Mouse (Mus musculus): ENCODE results near the gene Cckbr.
"Not testable (repeated sequence)": the region's sequence is repeated elsewhere in the genome, so short reads cannot be mapped to it uniquely, and the experiment has no call there.

The Cckbr gene

DNA sequence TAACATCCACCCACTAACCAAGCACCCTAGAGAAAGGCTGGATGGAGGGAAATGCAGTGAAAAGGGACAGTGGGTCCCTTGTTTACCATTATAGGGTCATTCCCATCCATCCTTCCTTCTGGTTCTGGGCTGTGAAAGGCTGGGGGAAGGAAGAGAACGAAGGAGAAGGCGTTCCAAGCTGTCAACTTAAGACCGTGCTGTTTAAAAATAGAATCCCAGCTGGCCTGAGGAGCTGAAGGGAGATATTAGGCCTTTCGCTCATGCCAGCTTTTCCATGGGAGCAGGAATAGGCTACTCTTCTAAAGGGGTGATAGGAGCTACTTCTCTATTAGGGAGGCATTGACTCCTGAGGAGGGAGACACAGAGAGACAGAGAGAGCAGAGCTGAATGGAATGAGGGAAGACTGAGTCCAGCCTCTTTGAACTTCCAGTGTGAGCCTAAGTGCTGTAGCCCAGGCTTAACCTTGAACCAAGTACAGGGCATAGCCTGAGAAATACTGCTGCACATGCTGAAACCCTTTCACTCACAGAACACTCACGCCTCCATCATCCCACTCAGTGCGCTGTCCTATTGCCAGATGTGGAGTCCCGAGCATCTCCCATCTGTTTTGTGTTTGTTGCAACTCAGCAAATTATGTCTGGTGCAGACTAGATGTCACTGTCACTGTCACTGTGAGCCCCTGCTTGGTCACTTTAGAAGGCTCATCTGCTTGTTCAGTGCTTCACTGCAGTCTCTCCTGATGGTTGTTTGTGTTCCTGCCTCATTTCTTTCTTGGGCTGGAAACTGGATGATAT, 12.6 kb downstream of the Cckbr start:
- DNase-seq: no peak

DNA sequence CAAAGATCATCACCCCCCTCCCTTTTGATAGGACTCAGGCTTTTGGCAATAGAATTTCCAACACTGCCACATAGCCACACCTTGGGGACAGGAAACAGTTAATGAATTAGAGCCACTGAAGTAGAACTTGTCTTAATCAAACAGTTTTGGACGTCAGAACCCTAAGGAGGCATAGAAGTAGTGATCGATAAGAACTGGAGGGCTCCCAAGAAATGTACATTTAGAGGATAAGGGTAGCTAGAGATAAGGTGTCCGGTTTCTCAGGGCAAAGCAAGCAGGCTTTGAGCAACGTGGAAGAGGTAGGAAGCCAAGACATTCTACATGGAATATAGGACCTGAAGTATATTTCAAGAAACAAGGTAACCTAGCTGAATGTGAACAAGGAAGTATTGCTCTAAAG, 15.9 kb downstream of the Cckbr start:
- DNase-seq: no peak

DNA sequence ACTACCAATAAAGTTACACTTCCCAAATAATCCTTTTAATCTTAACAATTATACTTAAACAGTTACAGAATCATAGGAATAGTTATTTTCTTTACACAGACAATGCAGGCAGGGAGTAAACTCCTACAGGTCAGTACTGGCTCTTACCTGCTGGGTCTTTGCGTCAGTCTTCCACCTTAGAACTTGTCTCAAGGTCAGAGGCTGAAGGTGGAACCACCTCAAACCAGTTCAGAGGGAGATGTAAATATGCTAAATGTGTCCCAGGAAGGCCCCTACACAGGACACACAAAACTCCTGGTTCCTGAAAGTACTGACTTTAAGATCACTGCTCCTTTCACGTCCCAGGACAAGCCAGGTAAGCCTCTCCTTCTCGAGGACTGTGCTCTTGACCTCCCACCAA, 19.5 kb downstream of the Cckbr start:
- DNase-seq: no peak

DNA sequence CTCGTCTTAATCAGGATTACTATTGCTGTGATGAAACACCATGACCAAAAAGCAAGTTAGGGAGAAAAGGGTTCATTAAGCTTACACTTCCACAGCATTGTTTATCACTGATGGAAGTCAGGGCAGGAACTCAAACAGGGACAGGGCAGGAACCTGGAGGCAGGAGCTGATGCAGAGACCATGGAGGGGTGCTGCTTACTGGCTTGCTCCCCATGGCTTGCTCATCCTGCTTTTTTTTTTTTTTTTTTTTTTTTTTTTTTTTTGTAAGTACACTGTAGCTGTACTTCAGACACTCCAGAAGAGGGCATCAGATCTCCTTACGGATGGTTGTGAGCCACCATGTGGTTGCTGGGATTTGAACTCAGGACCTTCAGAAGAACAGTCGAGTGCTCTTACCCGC, 27.8 kb downstream of the Cckbr start:
- not testable (repeated sequence) for DNase-seq

DNA sequence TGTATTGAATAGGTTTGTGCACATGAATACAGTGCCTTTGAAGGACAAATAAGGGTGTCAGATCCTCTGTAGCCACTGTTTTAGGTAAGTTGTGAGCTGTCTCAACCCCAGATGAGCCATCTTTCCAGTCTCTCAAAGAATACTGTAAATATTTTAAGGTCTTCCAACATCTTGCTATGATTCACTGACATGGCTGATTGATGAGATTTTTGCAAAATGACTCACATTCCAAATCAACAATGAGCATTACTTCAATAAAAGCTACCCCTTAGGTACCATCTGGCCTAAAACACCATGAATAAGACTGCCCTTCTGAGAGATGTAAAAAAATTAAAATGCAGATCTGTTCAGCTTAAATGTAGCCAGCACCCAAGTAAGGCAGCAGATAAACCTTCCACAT, 33.0 kb downstream of the Cckbr start:
- no peak for DNase-seq

DNA sequence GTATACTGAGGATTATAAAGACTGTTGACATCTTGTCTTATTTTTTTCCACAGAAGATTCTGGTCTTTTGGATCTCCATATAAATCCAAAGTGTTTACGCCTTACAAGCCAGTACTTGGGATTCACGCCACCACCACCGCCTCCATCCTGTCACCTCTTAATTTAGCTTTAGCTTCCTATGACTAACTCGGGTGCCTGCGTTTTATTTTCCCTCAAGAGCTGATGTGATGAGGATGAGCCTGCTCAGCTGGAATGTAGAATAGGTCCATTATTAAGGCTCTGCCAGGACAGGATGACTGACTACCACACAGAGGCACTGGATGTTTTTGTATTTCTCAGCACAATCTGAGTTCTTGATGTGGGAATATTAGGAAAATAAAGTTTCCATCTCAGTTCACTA, 40.0 kb downstream of the Cckbr start:
- not testable (repeated sequence) for DNase-seq

DNA sequence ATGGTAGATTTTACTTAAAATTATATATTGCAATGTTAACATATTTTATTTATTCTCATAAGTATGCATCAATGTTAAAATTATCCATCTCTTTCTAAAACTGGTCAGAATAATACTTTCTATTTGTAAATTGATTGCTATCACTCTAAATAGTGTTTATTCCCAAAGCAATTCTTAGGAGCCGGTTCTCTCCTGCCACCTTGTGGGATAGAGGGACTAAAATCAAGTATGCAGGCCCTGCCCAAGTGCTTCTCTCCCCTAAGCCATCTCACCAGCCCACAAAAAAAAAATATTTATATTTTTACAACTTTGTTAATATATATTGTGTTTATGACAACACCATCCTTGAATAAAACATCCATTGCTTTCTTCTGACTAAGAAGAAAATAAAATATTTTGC, 47.1 kb downstream of the Cckbr start:
- DNase-seq: no peak

DNA sequence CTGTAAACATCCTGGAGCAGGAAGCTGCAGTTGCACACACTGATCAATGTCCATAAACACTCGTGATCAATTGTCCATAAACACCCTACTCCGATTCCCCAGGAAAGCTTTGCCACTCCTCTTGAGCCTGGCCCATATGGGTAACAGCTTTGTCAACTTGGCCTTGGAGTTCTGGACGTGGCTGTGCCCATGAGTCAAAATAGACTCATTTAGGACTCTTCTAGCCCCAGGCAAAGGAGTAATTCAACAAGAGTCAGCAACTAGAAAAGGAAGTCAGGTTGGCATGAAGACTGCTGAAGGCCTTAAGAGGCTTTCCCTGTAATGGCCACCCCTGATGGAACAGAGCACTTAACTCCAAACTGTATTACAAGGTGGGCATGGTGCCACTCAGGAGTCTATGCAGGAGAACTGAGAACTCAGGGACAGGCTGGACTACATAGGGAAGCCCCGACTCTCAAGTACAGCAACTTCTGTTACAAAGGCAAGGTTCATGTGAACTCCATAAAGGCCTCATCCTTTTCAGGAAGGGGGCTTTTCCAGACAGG, 49.3 kb downstream of the Cckbr start:
- DNase-seq: no peak

DNA sequence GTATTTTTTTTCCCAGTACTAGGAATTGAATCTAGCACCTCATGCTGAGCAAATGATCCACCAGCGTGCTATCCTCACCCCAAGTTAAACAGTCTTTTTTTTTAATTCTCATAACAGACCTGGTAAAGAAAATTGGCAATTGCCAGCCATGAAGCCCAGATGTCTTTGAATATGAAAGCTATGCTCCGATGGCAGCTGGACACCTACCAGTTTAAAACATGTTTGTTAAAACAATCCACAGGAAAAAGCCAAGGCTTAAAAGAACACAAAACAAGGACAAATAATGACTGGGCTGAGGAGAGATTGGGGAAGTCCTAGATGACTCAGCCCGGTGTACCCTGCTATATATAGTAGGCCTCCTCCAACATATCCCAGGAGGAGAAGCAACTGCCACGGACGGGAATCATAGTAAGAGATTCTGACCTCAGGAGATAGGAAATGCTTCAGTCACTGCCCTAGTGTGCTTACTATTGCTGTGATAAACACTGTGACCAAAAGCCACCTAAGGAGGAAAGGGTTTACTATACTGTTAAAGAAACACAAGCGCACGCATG, 49.9 kb downstream of the Cckbr start:
- DNase-seq: no peak

DNA sequence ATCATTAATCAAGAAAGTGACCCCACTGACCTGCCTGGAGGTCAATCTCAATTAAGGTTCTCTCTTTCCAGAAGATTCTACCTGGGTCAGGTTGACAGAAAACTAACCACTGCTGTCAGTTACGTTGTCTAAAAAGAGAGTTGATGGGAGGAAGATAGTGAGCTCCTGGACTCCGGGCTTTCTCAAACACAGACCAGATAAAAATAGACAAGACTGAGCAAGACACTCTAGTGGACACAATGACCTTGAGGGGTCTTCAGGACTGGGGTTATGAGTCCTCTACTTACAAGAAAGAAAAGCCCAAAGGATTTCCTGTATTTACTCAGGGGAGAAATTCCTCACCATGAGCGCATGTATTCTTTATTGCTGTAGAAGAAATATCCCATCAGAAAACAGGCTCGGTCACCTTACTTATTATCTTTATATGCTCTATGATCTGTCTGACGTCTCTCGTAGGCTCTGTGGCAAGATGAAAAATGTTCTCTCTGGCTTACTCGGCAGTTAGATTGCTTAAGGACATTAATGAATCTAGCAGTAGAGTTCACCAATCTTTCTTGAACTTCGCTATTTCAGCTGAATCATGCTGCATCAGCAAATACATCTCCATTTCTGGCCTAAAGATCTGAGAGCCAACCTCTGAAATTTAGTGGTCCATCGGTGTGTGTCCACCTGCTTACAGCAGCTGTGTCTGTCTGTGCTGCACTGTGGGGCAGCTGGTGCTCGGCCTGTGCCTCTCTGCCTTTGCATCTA, 51.3 kb downstream of the Cckbr start:
- DNase-seq: no peak

DNA sequence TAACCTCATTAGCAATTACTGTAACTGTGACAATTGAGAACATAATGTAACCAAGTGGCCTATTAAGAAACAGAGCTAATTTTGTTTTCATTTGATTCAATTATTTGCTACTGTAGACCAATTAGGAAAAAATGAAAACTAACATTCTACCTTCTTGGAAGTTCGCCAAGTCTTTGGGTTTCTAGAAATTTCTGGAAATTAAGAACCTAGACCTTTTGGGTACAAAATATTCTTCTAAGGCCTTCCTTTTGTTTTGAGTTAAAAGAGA, 51.8 kb downstream of the Cckbr start:
- DNase-seq: no peak

DNA sequence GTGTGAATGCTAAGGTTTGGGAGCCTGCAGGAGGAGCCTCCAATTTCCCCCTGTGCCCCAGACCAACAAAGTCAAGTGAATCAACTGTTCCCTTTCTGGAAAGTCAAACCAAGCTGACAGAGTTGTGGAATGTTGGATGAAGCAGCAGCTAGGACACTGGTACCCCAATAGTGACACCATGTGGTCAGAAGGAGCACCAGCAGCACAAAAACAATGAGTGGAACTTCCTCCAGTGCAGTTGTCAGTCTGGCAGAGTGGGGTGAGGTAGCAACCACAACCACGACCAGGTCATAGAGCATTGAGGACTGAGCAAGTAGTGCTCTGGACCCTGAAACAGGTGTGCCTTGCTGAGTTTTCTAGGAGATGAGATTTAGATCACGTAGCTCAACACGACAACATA, 52.3 kb downstream of the Cckbr start:
- DNase-seq: peak; percentile 18

DNA sequence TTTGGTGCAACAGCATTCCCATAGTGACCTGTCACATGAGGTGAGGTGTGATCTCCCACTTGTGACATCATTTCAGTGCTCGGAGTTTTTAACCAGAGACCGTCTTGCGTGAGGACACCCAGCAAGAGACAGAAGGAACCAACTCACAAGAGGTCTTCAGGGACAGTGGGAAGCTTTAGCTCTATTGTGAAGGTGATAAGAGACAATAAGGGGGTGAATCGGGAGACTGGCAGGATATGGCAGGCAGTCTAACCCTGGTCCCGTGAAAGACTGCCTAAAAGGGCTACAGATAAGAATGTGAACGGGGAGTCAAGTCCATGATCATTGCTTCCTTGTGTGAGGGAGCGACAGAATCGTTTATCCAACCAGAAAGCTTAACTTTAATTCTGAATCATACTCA, 52.8 kb downstream of the Cckbr start:
- no peak for DNase-seq

DNA sequence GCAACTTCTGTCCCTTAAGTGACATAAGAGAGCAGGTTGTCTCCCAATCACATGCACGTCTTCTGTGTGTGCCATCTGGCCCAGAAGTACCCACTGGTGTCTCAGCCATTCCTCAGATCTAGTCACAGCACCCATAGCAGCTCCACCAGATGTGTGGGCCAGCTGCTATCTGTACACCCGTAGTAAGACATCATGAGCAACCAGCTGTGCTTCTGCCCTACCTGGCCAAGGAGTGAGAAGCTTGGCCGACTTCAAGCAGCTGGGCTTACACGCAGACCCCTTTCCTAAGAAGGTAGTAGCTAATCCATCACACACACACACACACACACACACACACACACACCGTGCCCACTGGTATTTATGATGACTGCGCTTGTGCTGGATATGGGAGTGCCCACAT, 53.7 kb downstream of the Cckbr start:
- no peak for DNase-seq

DNA sequence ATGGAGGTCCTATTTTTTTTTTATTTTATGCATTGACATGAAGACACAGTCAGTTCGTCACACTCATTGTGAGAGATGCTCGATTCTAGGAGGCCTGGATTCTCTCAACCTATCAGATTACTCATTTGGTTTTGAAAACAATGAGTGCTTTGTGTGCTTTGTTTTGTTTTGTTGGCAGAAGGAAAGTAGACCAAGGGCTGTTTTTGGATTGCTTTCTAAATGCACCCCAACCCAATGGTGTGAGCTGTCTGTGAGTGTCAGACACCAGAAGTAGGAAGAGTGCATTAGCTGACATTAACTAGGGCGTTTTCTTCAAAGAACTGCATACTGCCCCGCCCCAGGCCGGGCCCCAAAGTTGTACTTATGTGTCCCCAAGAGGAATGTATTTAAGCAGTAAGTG, 54.5 kb downstream of the Cckbr start:
- DNase-seq: no peak

DNA sequence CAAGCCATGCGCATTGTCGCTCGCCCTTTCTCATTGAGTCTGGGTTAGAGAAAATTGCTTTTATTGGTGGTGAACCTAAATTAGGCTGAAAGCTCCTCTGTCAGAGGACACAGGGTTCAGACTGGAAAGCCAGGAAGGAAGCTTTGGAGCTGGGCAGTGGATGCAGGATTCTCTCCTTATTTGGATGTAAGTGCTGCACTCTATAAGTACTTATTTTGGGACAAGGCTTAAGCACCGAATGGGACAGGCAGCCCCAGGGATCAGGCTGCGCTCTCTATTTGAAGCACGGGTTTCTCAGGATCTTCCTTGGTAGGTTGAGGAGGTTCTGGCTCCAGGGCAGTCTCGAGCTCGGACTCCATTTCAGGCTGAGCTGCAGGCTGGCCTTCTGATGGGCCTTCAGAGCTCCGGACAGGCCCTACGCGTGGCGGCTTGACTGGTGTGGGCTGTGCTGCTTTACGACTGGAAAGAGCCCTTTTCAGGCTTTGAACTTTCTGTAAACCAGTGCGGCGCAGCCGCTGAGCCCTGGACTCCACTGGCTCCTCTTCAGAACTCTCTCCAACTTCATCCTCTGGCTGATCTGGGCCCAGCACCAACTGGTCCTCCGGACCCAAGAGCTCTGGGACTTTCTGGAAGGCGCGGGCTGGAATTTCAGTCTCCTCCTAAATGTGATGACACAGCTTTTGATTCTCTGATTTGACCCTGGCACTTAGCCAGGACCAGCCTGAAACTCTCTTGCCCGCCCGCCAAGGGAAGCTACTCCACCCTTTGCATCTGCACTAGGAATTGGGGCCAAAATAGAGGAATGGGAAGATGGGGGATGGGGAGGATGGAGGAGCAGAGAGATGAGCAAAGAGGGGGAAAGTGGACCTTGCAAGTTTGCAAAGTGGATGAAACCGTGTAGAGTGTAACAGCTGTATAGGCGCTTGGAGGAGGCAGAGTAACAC, 55.3 kb downstream of the Cckbr start:
- DNase-seq: peak; percentile 28

DNA sequence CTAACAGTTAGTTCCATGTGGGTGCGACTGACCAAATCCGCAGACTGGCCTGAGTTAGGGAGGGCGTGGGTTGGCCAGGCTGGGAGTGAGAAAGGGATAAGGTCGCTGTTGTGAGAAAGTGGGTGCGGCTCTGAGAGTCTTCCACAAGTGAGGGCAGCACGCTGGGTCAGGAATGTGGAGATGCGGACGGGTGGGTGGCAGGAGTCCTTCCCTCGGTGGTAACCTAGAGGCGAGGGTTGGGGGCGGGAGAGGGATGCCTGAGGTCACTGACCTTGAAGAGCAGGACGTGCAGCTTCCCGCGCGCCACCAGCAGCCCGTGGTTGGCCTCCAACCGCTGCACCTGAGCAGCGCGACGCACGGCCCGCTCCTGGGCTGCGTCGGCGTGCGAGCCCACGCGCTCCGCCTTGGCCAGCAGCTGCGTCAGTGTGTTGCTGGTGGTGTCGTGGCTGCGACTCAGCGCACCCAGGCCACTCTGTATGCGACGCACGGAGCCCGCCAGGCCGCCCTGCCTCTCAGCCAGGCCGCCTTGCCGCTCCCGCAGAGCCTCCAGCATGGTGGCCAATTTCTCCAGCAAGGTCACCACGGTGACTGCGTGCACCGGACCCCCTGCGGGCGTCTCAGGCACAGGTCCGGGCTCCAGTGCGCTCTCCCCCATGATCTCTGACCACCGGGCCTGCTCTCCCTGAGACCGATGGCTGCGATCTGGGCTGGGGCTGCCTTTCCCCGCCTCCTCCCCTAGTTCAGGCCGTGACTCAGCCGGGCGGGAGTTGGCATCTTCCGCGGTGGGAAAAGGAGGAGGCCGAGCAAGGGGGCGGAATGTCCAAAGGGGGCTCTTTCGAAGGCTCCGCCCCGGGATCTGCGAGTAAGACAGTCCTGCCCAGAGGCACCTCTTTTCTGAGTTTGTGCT, 56.2 kb downstream of the Cckbr start, which contains the start of gene Cavin3:
TSS of gene Cavin3 (minus strand) at position 796 of the 907 bp plus-strand sequence.
- DNase-seq: peak; percentile 59

DNA sequence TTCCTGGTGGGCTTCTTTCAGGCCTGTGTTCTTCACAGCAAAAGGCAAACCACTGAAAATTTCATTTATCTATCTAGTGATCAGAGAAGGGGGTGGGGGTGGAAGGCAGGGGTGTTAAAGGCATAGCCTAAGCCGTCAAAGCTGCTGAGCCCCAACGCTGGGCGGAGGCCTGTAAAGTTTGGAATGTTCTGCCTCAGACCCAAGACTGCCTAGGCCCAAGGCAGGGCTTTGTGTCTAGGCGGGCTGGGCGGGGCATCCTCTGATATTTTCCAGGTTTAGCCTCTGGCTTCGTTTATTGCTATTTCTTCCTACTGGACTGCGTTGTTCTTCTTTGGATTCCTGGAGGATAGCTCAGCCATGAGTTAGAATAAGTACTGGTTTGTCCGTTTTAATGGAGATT, 56.9 kb downstream of the Cckbr start:
- peak; percentile 14 for DNase-seq

DNA sequence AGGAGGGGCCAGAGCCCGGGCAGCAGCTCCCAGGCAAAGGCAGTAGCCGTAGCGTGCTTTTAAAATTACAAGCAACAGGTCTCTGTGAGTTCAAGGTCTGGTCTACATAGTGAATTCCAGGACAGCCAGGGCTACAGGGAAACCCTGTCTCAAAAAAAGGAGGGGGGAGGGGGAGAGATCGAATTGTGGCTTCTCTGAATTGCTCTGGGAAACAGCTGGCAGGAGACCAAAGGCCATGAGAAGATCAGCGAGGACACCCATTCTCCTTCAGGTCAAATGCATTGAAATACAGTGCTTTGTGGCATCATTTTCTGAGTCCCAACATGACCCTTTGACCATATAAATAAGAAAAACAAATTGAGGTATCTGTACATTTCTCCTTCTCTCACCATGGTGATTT, 59.5 kb downstream of the Cckbr start:
- no peak for DNase-seq

DNA sequence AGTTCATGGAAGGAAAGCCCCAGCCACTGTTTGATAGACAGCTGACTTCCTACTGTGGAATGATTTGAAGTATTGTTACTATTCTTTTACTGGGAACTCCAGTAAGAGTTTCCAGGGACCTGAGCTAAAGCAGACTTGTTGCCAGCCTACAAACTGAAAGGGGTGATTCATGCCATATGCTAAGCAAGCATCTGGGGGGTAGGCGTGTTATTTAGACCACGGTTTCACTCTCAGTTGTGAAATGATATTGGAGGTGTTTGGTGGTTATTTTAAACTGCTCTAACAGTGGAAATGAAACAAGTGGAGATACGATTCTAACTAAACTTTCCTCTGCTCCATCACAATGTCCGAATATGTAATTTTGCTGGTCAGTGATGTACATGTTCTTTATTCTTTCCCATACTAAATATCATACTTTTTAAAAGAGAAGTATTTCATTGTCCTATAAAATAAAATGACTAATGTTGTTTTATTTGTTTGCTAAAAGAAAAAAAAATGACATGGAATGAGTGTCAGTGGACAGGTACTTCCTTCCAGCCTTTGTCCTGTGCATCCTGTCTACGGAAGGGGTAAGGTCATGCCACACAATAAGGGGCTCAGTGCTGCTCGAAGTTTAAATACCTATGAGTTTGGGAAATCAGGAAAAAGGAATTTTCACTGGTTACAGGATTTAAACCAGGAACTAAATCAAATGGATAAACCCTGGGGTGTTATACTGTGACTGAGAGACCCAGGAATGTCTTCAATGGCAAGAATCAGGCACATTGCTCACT, 61.8 kb downstream of the Cckbr start:
- no peak for DNase-seq

DNA sequence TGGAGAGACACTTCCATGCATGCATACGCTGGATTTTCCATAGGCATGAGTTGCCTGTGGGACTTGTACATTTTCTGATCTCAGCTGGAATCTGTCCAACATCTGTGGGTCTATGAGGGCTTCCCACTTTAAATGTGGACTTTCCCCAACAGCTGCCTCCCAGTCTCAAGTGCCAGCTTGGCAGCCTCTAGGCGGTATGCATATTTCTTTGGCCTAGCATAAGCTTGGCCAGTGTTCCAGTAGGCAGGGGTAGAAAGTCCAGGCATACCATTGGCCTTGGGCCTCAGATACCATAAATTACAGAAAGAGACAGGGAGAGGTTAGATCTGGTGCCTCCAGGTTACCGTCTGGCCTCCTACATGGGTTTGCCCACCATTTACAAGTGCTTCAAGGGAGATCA, 72.3 kb downstream of the Cckbr start:
- DNase-seq: no peak
